Comparison of ENCODE assay signal across 23 mouse cellular contexts in genomic region chr11:55008230-55008629, GRCm38 (mm10). TPM values are rescaled to one million over a fixed set of nuclear protein-coding genes. Genes with fewer than 3 reads are reported as not detected.
A peak's percentile ranks its signal among the peaks of the same experiment; 100 is the strongest.
DNase-seq lines count a peak whose midpoint lies in the region; ATAC-seq and TF ChIP-seq lines count a peak whose summit lies in the region.
"Had no signal": no experiment of that assay in that cellular context is flagged by ENCODE, and none has a peak within 500 bp of the region (broad histone marks: within the 10 kb centered on the region; RNA-seq: fewer than 3 reads in every experiment).

No protein-coding gene starts in this region.

- H3K36me3 ChIP-seq in thymus, adult 2 months (ENCODE audit: control insufficient read depth, insufficient read depth, low read length) = peaks cover 54% of the 10 kb centered on the region

- peak; percentile 60 for ATAC-seq in megakaryocyte, adult 5-6 weeks (ENCODE audit: poor library complexity, severe bottlenecking)
- ATAC-seq in monocyte, adult 5-6 weeks (replicated peaks; ENCODE audit: insufficient number of reproducible peaks, low FRiP score, low TSS enrichment, poor library complexity, severe bottlenecking) = peak; percentile 54
- ATAC-seq: CD4-positive, CD25-positive, alpha-beta regulatory T cell, adult 4 months; forebrain, embryonic 15.5 days; Patski had no signal

- no peaks in the 10 kb centered on the region for H3K27me3 ChIP-seq in thymus, adult 2 months (ENCODE audit: control insufficient read depth, insufficient read depth, low read length)
- H3K27me3 ChIP-seq: embryonic facial prominence, embryonic 13.5 days; forebrain, embryonic 12.5 days; forebrain, embryonic 15.5 days; hindbrain, embryonic 12.5 days; hindbrain, embryonic 15.5 days; Patski had no signal

- TF ChIP-seq CTCF in bone marrow macrophage, adult 2 months (IDR thresholded peaks at IDR 0.05; ENCODE audit: low read depth, low read length) = no peak
- TF ChIP-seq CTCF in thymus, adult 2 months (IDR thresholded peaks at IDR 0.05; ENCODE audit: borderline replicate concordance, control insufficient read depth, extremely low read depth, insufficient read depth, low read length, poor library complexity) = no peak

- DNase-seq in 416B (ENCODE audit: low read depth) = peak; percentile 24
- DNase-seq in gastrocnemius, postnatal 14 days = no peak
- no peak for DNase-seq in B cell, adult 2 months
- no peak for DNase-seq in thymus, adult 2 months
- DNase-seq: adrenal gland, postnatal 10 days; adrenal gland, postnatal 36 days; cerebellum, adult 11 months; cerebellum, adult 2 months; cerebellum, adult 9-11 months; cerebellum, postnatal 36 days; gastrocnemius, postnatal 36 days; heart, adult 11 months had no signal

- intact Hi-C loops in gastrocnemius, postnatal 14 days (cut with DNase I; ENCODE audit: low total_unique reads) = loop anchor here (10.0 kb wide), 1 partner anchor 147 kb away; the partner anchor contains the start of gene Slc36a3

- whole genome bisulfite sequencing in thymus, adult 2 months = 82% methylated on average over 6 of the region's 6 CpGs

- TF ChIP-seq POLR2A in bone marrow macrophage, adult 2 months (IDR thresholded peaks at IDR 0.05; ENCODE audit: borderline replicate concordance, low read depth, low read length) = no peak
- TF ChIP-seq POLR2A in thymus, adult 2 months (IDR thresholded peaks at IDR 0.05; ENCODE audit: control insufficient read depth, extremely low read depth, insufficient read depth, low read length, poor library complexity) = no peak

- H3K4me3 ChIP-seq in bone marrow macrophage, adult 2 months (ENCODE audit: insufficient read depth, low read length) = no peak overlapping the region
- no peak overlapping the region for H3K4me3 ChIP-seq in thymus, adult 2 months (ENCODE audit: control insufficient read depth, insufficient read depth, low read length)
- H3K4me3 ChIP-seq: embryonic facial prominence, embryonic 13.5 days; erythroblast, embryonic 14.5 days; forebrain, embryonic 12.5 days; forebrain, embryonic 15.5 days; hindbrain, embryonic 12.5 days; hindbrain, embryonic 15.5 days had no signal

- peaks cover 38% of the 10 kb centered on the region for H3K4me1 ChIP-seq in bone marrow macrophage, adult 2 months (ENCODE audit: control insufficient read depth, insufficient read depth, low read length)
- no peaks in the 10 kb centered on the region; the same call in 1 of the 2 replicates for H3K4me1 ChIP-seq in thymus, adult 2 months (replicated peaks; ENCODE audit: control insufficient read depth, insufficient read depth, low read length)
- H3K4me1 ChIP-seq: embryonic facial prominence, embryonic 13.5 days; forebrain, embryonic 12.5 days; forebrain, embryonic 15.5 days; hindbrain, embryonic 12.5 days; hindbrain, embryonic 15.5 days had no signal

- peak overlapping the region; percentile 28 for H3K27ac ChIP-seq in bone marrow macrophage, adult 2 months (ENCODE audit: insufficient read depth, low read depth, low read length)
- no peak overlapping the region for H3K27ac ChIP-seq in thymus, adult 2 months (ENCODE audit: control insufficient read depth, insufficient read depth, low read length)
- H3K27ac ChIP-seq: embryonic facial prominence, embryonic 13.5 days; forebrain, embryonic 12.5 days; forebrain, embryonic 15.5 days; hindbrain, embryonic 12.5 days; hindbrain, embryonic 15.5 days had no signal

RNA-seq across cellular contexts. Expression of gene Anxa6, which starts 25.0 kb away (rescaled TPM):
- polyA plus RNA-seq in bone marrow macrophage, adult 2 months (2012; ENCODE audit: insufficient read depth, insufficient read length, missing spikeins) = 157 and 169 TPM in 2 replicates
- 112 and 126 TPM in 2 replicates for total RNA-seq in megakaryocyte, adult 5-6 weeks (2015)
- 230 and 245 TPM in 2 replicates for total RNA-seq in megakaryocyte, adult 5-6 weeks (2017)
- 264 to 506 TPM (median 281 TPM) in 3 replicates for total RNA-seq in monocyte, adult 5-6 weeks (2017)
- 100 to 1,000 TPM; 222 to 236 TPM for total RNA-seq in gastrocnemius, postnatal 14 days (2021)
- 121 and 130 TPM in 2 replicates for polyA plus RNA-seq in thymus, adult 2 months (2012; rRNA removed)

RNA-seq across cellular contexts. Expression of gene Tnip1, which starts 45.5 kb away (rescaled TPM):
- polyA plus RNA-seq in bone marrow macrophage, adult 2 months (2012; ENCODE audit: insufficient read depth, insufficient read length, missing spikeins) = 70.3 and 72.2 TPM in 2 replicates
- 28.3 and 32.6 TPM in 2 replicates for total RNA-seq in megakaryocyte, adult 5-6 weeks (2015)
- 26.7 and 47.2 TPM in 2 replicates for total RNA-seq in megakaryocyte, adult 5-6 weeks (2017)
- total RNA-seq in monocyte, adult 5-6 weeks (2017) = 62.1 to 83.4 TPM (median 78.5 TPM) in 3 replicates
- total RNA-seq in gastrocnemius, postnatal 14 days (2021) = 10 to 100 TPM; 28.8 to 31.1 TPM
- 114 and 121 TPM in 2 replicates for polyA plus RNA-seq in thymus, adult 2 months (2012; rRNA removed)
